ENCODE assay signal across 9 mouse cellular contexts in genomic region chr14:49783866-49784265, GRCm38 (mm10). TPM values are rescaled to one million over a fixed set of nuclear protein-coding genes. Genes with fewer than 3 reads are reported as not detected.
A peak's percentile ranks its signal among the peaks of the same experiment; 100 is the strongest.
DNase-seq lines count a peak whose midpoint lies in the region; ATAC-seq and TF ChIP-seq lines count a peak whose summit lies in the region.
"Had no signal": no experiment of that assay in that cellular context is flagged by ENCODE, and none has a peak within 500 bp of the region (broad histone marks: within the 10 kb centered on the region; RNA-seq: fewer than 3 reads in every experiment).

No protein-coding gene starts in this region.

- 59% methylated on average over 4 of the region's 4 CpGs for WGBS in heart, embryonic 13.5 days
- 83% methylated on average over 4 of the region's 4 CpGs for WGBS in hindbrain, embryonic 12.5 days
- 86% methylated on average over 4 of the region's 4 CpGs for WGBS in midbrain, embryonic 12.5 days

- H3K4me2 ChIP-seq in heart, embryonic 13.5 days: peak overlapping the region; percentile 72
- H3K4me2 ChIP-seq in hindbrain, embryonic 12.5 days (replicated peaks): peak overlapping the region; percentile 54
- peak overlapping the region; percentile 63; the same call in 1 of the 2 replicates for H3K4me2 ChIP-seq in midbrain, embryonic 12.5 days (replicated peaks)

- H3K9ac ChIP-seq in heart, embryonic 13.5 days: peak overlapping the region; percentile 75
- 0 out of 2 replicates have a peak overlapping the region, but pooled peaks have one; percentile 33 for H3K9ac ChIP-seq in ES-Bruce4 (ENCODE audit: low read depth, poor library complexity, severe bottlenecking)
- H3K9ac ChIP-seq in hindbrain, embryonic 12.5 days: no peak overlapping the region
- H3K9ac ChIP-seq in midbrain, embryonic 12.5 days (replicated peaks): no peak overlapping the region

- no peak for TF ChIP-seq CTCF in ES-Bruce4 (IDR thresholded peaks at IDR 0.05; ENCODE audit: low read depth, low read length)

- peak overlapping the region; percentile 68 for H3K4me3 ChIP-seq in heart, embryonic 13.5 days
- H3K4me3 ChIP-seq in ES-Bruce4 (ENCODE audit: low read depth, low read length): no peak overlapping the region
- H3K4me3 ChIP-seq in hindbrain, embryonic 12.5 days: no peak overlapping the region
- no peak overlapping the region for H3K4me3 ChIP-seq in midbrain, embryonic 12.5 days

- H3K4me1 ChIP-seq in heart, embryonic 13.5 days: peaks cover 30% of the 10 kb centered on the region
- no peaks in the 10 kb centered on the region for H3K4me1 ChIP-seq in ES-Bruce4 (ENCODE audit: control insufficient read depth, insufficient read depth, low read length)
- H3K4me1 ChIP-seq in hindbrain, embryonic 12.5 days: peaks cover 14% of the 10 kb centered on the region; the same call in 1 of the 2 replicates
- 0 out of 2 replicates have a peak, but pooled peaks cover 4% of the 10 kb centered on the region for H3K4me1 ChIP-seq in midbrain, embryonic 12.5 days

- intact Hi-C loops in heart, postnatal 36 days (cut with DNase I): loop anchor here (2.0 kb wide), 1 partner anchor 545 kb away; no protein-coding TSS in a partner anchor
- intact Hi-C loops in gastrocnemius, postnatal 36 days (cut with DNase I): no loop called here

- TF ChIP-seq EP300 in ES-Bruce4 (IDR thresholded peaks at IDR 0.05; ENCODE audit: insufficient read depth, low read depth, low read length): no peak

- H3K27ac ChIP-seq in heart, embryonic 13.5 days (replicated peaks): peak overlapping the region; percentile 55
- no peak overlapping the region for H3K27ac ChIP-seq in ES-Bruce4 (ENCODE audit: insufficient read depth, low read length)
- H3K27ac ChIP-seq in hindbrain, embryonic 12.5 days: no peak overlapping the region
- H3K27ac ChIP-seq in midbrain, embryonic 12.5 days (replicated peaks): no peak overlapping the region

- no peak for TF ChIP-seq POLR2A in ES-Bruce4 (IDR thresholded peaks at IDR 0.05; ENCODE audit: insufficient read depth, low read length)

- no peaks in the 10 kb centered on the region for H3K9me3 ChIP-seq in heart, embryonic 13.5 days
- no peaks in the 10 kb centered on the region for H3K9me3 ChIP-seq in ES-Bruce4 (replicated peaks; ENCODE audit: control insufficient read depth, insufficient read depth, low read length, poor library complexity, severe bottlenecking)
- no peaks in the 10 kb centered on the region for H3K9me3 ChIP-seq in hindbrain, embryonic 12.5 days (replicated peaks)
- H3K9me3 ChIP-seq in midbrain, embryonic 12.5 days: no peaks in the 10 kb centered on the region

- ATAC-seq in heart, embryonic 13.5 days (ENCODE audit: extremely low read depth, insufficient number of reproducible peaks, low FRiP score, low TSS enrichment): no peak
- ATAC-seq in hindbrain, embryonic 12.5 days (ENCODE audit: low FRiP score): no peak
- no peak; the same call in 1 of the 2 replicates for ATAC-seq in midbrain, embryonic 12.5 days (ENCODE audit: low FRiP score, low read depth)

- 0 out of 2 replicates have a peak, but pooled peaks cover 3% of the 10 kb centered on the region for H3K27me3 ChIP-seq in heart, embryonic 13.5 days (replicated peaks)
- H3K27me3 ChIP-seq in ES-Bruce4 (ENCODE audit: control insufficient read depth, insufficient read depth, low read length, poor library complexity, severe bottlenecking): no peaks in the 10 kb centered on the region
- no peaks in the 10 kb centered on the region for H3K27me3 ChIP-seq in hindbrain, embryonic 12.5 days
- H3K27me3 ChIP-seq in midbrain, embryonic 12.5 days: peaks cover 18% of the 10 kb centered on the region

- no peak for DNase-seq in heart, postnatal 36 days
- DNase-seq in urinary bladder, adult 18-20 months (ENCODE audit: low spot score in 2 of 2): no peak
- no peak for DNase-seq in gastrocnemius, postnatal 36 days
- no peak for DNase-seq in thymus, postnatal 10 days (ENCODE audit: low spot score in 2 of 2)

- no peaks in the 10 kb centered on the region for H3K36me3 ChIP-seq in heart, embryonic 13.5 days
- H3K36me3 ChIP-seq in ES-Bruce4 (ENCODE audit: control insufficient read depth, insufficient read depth, low read length, poor library complexity, severe bottlenecking): no peaks in the 10 kb centered on the region
- H3K36me3 ChIP-seq in hindbrain, embryonic 12.5 days: no peaks in the 10 kb centered on the region
- H3K36me3 ChIP-seq in midbrain, embryonic 12.5 days: no peaks in the 10 kb centered on the region

RNA-seq across cellular contexts. Expression of gene Armh4, which starts 0.7 kb away (rescaled TPM):
- 57.5 and 62.7 TPM in 2 replicates for polyA plus RNA-seq in heart, embryonic 13.5 days (2015; fragmentation: Nextera tagmentation; extraction: Ambion mirVana)
- total RNA-seq in heart, postnatal 36 days (2021): 1 to 10 TPM; 6.5 to 8.1 TPM
- polyA plus RNA-seq in ES-Bruce4 (2011; ENCODE audit: insufficient read depth, insufficient read length, low read depth, missing spikeins): 17.0 and 17.9 TPM in 2 replicates
- 41.1 and 41.4 TPM in 2 replicates for polyA plus RNA-seq in hindbrain, embryonic 12.5 days (2016; fragmentation: Nextera tagmentation; extraction: Ambion mirVana)
- 53.1 and 53.9 TPM in 2 replicates for polyA plus RNA-seq in midbrain, embryonic 12.5 days (2016; fragmentation: Nextera tagmentation; extraction: Ambion mirVana)
- under 1 TPM; 0.64 to 0.89 TPM for total RNA-seq in gastrocnemius, postnatal 36 days (2021)
- total RNA-seq: common myeloid progenitor, adult 5-6 weeks had no signal

Comparison
In these comparisons a context has a peak if more than half of its experiments do, and no peak if none do; other contexts are left out.
1. H3K9ac ChIP-seq: peak in heart, embryonic 13.5 days (single experiment) and ES-Bruce4 (single experiment); none in hindbrain, embryonic 12.5 days (single experiment) and midbrain, embryonic 12.5 days (single experiment).
2. Peak in every context shown above with its lines, with median percentiles within 50 percentile points of each other: H3K4me2 ChIP-seq.